Mouse (Mus musculus) urinary bladder, postnatal 25 days (tissue): ENCODE data around the gene Cgnl1.

Experiments used
- DNase-seq: peaks from one replicate; pipeline ENCODE4 v3.0.0; 2022; ENCODE audit warnings: low spot score

Gene Cgnl1

GRCm38 (mm10) chr9:71770991-71771767 lies at the start of gene Cgnl1:
Gene Cgnl1 (minus strand): TSS chr9:71771602.
- DNase-seq: peak; percentile 57

- DNase-seq: no peak
These were observed 47.1 kb upstream of the Cgnl1 start for GRCm38 (mm10) chr9:71818453-71818852.

- DNase-seq: no peak
These were observed 44.7 kb upstream of the Cgnl1 start for GRCm38 (mm10) chr9:71816121-71816520.

GRCm38 (mm10) chr9:71813565-71813964 lies 42.2 kb upstream of the Cgnl1 start:
- no peak for DNase-seq

GRCm38 (mm10) chr9:71812914-71813313 lies 41.5 kb upstream of the Cgnl1 start:
- DNase-seq: no peak

DNA sequence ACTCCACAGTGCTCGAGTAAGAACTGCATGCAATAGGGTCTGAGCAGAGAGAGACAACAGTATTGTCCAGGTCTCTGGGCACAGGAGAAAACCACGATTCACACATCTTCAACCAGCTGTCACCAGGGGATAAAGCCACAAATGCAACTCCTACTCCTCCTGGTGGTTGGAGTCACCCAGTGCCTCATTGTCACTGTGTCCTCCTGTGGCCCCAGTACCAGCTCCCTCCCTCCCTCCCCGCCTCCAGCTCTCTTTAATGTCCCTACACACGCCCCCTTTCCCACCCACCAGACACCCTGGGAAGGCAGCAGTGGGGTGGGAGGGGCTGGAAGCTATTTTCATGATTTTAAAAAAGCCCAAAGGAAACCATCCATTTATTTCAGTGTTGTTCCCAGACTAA lies 41.0 kb upstream of the Cgnl1 start:
- DNase-seq: no peak

GRCm38 (mm10) chr9:71811404-71811803 lies 40.0 kb upstream of the Cgnl1 start:
- no peak for DNase-seq

DNA sequence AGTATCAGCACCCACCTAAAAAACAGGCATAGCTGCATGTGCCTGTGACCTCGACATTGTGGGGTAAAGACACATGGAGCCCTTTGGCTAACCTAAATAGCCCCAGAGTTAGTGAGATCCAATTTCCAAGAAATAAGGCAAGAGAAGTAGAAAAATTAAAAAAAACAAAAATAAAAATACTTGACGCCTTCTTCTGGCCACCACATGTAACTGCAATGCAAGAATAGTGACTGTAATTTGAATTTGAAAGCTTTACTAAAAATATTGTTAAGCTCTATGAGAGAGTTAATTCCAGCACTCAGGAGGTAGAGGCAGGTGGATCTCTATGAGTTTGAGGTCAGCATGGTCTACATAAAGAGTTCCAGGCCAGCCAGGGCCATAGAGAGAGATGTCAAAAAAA lies 39.3 kb upstream of the Cgnl1 start:
- no peak for DNase-seq

DNA sequence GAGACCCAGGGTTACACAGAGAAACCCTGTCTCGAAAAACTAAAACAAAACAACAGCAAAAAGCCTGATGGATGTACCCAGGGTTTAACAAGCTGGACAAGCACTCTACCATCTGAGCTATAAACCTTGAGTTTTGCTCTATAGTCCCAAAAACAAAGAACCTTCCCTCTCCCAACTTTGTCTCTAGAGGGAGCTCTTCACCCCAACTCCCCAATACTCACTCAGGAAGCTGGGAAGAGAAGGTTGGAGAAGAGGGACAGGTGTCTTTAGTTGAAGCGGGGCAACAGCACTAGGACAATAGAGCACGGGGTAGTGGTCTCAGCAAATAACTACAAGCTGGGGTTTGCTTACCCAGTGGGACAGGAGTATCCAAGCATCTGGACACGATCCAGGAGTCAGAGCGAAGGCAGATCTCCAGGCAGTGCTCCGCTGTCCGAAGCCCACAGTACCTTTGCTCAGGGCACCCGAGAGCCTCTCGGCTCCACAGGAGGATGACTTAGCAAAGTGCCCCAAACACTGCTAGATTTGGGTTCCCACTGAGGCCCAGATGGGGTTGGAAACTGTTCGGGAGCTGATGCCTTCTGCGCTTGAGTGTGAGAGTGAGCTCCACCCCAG lies 37.3 kb upstream of the Cgnl1 start:
- DNase-seq: no peak

- no peak for DNase-seq
These were observed 36.4 kb upstream of the Cgnl1 start for GRCm38 (mm10) chr9:71807801-71808200.

DNA sequence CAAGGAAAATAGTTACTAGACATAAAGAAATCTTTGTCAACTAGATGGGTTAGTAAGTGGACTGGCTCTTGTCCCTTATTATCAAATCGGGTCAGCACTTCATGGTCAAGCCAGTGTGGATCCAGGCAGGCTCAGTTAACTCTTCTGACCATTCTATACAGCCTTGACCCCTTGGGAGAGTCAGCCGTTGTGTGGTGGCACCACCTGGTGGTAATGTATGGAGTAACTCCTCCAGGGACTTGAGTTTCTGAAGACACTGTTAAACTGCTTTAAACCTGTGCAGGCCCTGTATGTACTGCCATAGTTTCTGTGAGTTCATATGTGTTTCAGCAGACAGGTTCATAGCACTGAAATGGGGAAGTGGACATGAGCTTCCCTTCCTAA lies 35.0 kb upstream of the Cgnl1 start:
- peak; percentile 81 for DNase-seq

DNA sequence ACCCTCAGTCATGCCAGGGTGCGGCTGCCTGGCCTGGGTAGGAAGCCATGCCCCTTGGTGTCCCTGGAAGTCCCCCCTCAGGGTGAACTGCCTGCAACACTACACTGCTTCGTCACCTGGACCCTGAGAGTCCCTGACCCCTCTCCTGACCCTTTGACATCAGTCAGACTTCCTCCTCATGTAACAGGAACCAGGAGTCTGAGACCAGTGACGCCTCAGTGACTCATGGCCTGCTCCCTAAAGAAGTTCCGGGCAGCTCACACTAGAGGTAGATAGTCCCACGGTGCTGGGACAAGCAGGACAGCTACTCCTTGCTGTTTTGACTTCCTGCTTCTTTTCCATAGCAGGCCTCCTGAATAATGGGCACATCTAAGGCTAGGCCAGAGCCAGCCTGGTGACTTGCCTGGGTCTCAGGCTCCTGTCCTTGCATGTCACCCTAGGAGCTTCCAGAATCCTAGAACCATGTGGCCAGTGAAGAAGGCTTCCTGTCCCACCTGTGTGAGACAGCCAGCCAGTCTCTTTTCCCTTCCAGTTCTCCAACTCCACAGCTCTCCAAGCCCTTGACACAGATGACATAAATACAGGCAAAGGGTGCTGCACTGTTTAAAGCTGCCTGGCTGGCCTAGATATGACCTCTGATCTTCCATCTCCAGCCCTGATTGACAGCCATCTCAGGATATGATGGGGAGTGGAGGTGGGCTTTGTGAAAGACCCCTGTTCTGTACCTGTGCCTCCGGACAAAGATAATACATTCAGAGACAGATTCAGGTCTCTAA lies 34.4 kb upstream of the Cgnl1 start:
- no peak for DNase-seq

DNA sequence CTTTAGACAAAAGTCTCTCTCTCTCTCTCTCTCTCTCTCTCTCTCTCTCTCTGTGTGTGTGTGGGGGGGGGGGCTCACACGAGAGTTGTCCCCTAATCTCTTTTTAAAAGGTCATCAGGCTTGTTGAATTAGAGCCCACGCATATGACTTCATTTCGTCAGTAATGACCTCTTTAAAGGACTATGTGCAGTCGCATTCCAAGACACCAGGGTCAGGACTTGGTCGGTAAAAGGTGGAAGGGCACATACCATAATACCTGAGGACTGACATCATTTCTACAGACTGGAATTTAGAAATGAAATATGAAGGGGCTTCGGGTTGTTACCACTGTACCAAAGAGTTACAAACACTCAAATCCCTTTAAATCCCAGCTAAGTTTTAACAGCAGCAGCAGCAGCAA lies 32.7 kb upstream of the Cgnl1 start:
- no peak for DNase-seq

DNA sequence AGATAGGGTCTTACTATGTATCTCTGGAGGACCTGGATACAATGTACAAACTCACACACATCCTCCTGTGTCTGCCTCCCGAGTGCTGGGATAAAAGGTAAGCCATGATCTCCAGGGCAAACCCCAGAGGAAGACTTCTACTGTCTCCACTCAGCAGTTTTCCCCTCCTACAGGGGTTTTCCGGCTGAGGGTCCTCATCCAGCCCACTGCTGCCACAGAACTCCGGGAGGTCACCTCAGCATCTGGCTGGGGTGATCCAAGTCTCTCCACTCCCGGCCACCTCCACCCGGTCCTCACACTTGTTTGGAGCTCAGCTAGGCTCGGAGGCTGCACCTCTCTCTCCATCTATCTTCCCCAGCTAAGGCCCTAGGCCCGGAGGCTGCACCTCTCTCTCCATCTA lies 31.9 kb upstream of the Cgnl1 start:
- DNase-seq: no peak

DNA sequence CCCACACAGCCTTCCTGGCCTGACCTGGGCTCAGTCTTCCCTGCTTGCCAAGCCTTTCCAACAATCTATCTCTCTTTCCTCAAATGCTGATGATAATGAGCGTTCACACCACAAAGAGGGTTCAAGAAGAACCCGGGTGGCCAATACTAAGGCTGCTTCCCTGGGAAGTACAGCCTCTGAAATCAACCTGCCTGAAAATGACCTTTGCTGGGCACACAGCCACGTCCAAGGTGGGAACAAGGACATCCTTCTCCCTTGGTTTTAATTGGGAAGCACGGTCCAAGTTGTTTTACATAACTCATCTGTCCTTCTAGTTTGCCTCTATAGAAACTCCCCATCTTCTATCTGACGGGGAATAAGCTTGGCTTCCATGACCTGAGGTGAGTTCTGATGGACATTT lies 28.2 kb upstream of the Cgnl1 start:
- no peak for DNase-seq

DNA sequence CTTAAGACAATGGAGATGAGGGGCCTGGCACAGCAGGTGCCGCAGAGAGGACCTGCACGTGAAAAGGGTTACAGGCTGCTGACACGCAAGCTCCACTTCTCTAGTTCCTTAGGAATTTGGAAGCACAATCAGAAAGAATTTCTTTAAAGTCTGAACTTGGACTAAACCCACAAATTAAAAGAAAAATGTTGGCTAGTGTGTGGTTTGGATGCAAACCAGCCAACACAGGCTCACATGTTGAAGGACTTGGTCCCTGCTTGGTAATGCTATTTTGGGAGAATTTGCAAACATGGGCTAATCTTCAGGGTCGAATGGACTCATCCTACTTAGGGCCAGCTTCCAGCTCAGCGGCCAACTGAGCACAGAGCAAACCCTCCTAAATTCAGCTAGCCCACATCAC lies 26.8 kb upstream of the Cgnl1 start:
- DNase-seq: no peak

GRCm38 (mm10) chr9:71777404-71777803 lies 6.0 kb upstream of the Cgnl1 start:
- no peak for DNase-seq

DNA sequence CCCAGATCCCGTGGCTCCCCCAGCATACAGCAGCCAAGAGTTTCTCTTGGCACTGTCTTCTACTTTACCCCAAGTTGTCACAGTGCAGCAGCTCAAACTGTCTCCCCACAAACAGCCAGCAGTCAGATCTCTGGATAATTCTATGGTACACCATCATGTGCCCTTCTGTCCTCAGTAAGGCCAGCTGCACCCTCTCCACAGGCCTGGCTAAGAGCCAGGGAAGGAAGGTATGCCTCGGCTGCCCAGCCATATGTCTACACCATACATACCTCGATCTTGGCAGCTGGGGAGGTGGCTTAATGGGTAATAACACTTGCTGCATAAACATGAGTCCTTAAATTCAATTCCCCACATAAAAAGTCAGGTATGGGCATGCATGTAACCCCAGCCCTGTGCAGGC lies 4.9 kb upstream of the Cgnl1 start:
- no peak for DNase-seq

DNA sequence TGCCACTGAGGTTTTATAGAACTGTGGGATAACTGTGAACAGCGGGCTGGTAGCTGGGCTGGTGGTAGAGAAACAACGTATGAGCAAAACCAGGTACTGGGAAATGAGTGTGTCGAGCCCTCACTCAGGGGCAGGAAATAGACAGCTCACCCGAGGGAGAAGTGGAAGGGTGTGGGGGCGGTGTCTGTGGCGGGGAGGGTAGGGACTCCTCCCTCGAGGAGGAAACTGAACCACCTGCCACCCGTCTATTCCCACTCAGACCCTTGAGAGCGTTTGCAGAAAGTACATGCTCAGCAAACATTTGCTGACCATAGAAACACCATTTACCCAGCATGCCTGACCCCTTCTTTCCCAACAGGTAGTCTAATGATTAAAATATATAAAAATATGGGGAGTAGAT lies 2.2 kb upstream of the Cgnl1 start:
- DNase-seq: no peak

DNA sequence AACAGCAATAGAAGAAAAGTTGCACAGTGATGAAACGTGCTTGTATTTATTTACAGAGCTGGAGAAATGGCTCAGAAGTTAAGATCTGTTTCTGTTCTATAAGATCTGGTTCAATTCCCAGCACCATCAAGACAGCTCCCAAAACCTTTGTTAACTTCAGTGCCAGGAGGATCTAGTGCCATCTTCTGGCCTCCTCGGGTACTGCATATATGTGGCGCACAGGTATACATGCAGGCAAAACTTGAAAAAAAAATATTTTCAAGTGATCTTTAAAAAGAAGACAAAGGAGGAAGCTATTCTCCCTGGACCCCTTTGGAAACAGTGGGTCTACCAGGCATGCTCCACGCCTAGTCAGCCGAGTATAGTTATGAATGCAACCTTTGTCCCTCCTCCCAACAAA lies 936 bp upstream of the Cgnl1 start:
- DNase-seq: peak; percentile 48

GRCm38 (mm10) chr9:71770484-71770883 lies 918 bp downstream of the Cgnl1 start:
- DNase-seq: no peak

DNA sequence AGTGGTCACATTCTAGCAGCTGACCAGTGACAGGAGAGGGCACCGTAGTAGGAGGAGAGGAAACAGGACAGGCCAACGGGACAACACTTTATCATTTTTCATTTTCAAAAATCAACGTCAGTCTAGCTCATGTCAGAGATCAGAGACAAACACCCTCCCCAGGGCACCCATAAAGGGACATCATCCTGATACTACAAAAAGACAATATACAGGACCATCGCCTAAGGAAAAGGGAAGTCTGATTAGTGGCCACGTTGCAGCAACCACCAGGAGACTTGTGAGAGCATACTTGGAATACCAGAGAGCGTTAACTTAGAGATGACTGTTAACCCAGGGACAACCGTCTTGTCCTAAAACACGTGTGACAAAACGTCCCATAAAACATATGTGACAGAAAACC lies 1.7 kb downstream of the Cgnl1 start:
- no peak for DNase-seq

DNA sequence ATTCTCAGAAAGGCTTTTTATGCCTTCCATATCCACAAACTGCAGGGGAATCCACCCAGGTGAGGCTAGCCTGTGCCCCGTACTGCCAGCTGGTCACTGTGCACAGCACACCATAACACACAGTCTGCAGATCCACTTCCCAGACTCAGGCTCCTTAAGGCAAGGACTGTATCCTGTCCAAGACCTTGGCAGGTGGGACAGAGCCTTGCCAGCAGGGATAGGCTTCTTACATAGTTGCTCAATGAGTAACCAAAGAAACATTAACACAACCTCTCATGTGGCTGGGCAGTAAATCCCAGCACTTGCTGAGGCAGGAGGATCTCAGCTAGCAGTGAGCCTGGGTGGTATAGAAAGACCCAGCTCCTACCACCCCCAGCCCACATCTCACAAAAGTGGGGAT lies 3.3 kb downstream of the Cgnl1 start:
- DNase-seq: no peak
